Mouse (Mus musculus) midbrain, embryonic 12.5 days (tissue): ENCODE data around the gene Coro2b. TPM values are rescaled to one million over a fixed set of nuclear protein-coding genes. Genes with fewer than 3 reads are reported as not detected.

Experiments
- ATAC-seq: fragments of 200-750 bp; cut with Nextera tagmentation; 2 replicates; pipeline ENCODE4 v1.8.0; 2017; ENCODE audit warnings: low read depth, moderate TSS enrichment, moderate library complexity; ENCODE audit not compliant: low FRiP score
- H3K27ac ChIP-seq: fragments of 300-500 bp; sonication (generic); replicated peaks from 2 replicates; pipeline ENCODE4 v1.5.1; 2016; ENCODE audit warnings: mild to moderate bottlenecking
- H3K27me3 ChIP-seq: fragments of 300-500 bp; sonication (generic); 2 replicates; pipeline ENCODE4 v1.6.1; 2016; ENCODE audit warnings: mild to moderate bottlenecking
- H3K36me3 ChIP-seq: fragments of 300-500 bp; sonication (generic); 2 replicates; pipeline ENCODE4 v1.6.1; 2016
- H3K4me1 ChIP-seq: fragments of 300-500 bp; sonication (generic); 2 replicates; pipeline ENCODE4 v1.6.1; 2016
- H3K4me2 ChIP-seq: fragments of 300-500 bp; sonication (generic); replicated peaks from 2 replicates; pipeline ENCODE4 v1.6.1; 2016; ENCODE audit warnings: mild to moderate bottlenecking, moderate library complexity
- H3K4me3 ChIP-seq: fragments of 300-500 bp; sonication (generic); 2 replicates; pipeline ENCODE4 v1.5.1; 2016; ENCODE audit warnings: mild to moderate bottlenecking
- H3K9ac ChIP-seq: fragments of 300-500 bp; sonication (generic); replicated peaks from 2 replicates; pipeline ENCODE4 v1.6.1; 2016; ENCODE audit warnings: mild to moderate bottlenecking, moderate library complexity
- H3K9me3 ChIP-seq: fragments of 300-500 bp; sonication (generic); 2 replicates; pipeline ENCODE4 v1.6.1; 2016; ENCODE audit warnings: mild to moderate bottlenecking
- WGBS: fragments of 180-500 bp; shearing (Covaris S2); methylation state at CpG from one replicate; pipeline ENCODE4 v1.1.7; 2016; 5-methylcytosine and 5-hydroxymethylcytosine counted together
- polyA plus RNA-seq: library from polyadenylated mRNA; unstranded; fragments of >200 nt; fragmentation: Nextera tagmentation; extraction: Ambion mirVana; gene quantifications from 2 replicates; pipeline ENCODE4 v1.2.1, GENCODE M21; 2016

Coro2b gene
- polyA plus RNA-seq, 1 experiment from 2014 or later = 34.0 TPM

- peaks cover 35% of the 10 kb centered on the region for H3K4me1 ChIP-seq
- H3K27ac ChIP-seq = peak overlapping the region; percentile 35; the same call in 1 of the 2 replicates
- no peak overlapping the region for H3K9ac ChIP-seq
- 94% methylated on average over 1 of the region's 1 CpGs for WGBS
- no peaks in the 10 kb centered on the region for H3K36me3 ChIP-seq
- no peaks in the 10 kb centered on the region for H3K9me3 ChIP-seq
- no peak overlapping the region for H3K4me2 ChIP-seq
- ATAC-seq = no peak
- no peak overlapping the region for H3K4me3 ChIP-seq
- H3K27me3 ChIP-seq = no peaks in the 10 kb centered on the region
Measured at GRCm38 (mm10) chr9:62467413-62467784, 69.4 kb downstream of the Coro2b start.

- Histone ChIP-seq H3K9me3 (no peaks in the 10 kb centered on the region), H3K27ac (peak overlapping the region; percentile 35; the same call in 1 of the 2 replicates), H3K9ac (no peak overlapping the region), H3K36me3 (no peaks in the 10 kb centered on the region), H3K4me1 (peaks cover 35% of the 10 kb centered on the region), H3K4me2 (no peak overlapping the region), H3K4me3 (no peak overlapping the region), H3K27me3 (no peaks in the 10 kb centered on the region)
- 87% methylated on average over 11 of the region's 11 CpGs for WGBS
- ATAC-seq = no peak
Measured at GRCm38 (mm10) chr9:62466742-62467412, 70.0 kb downstream of the Coro2b start.

GRCm38 (mm10) chr9:62466053-62466452 lies 70.8 kb downstream of the Coro2b start:
- ATAC-seq = no peak
- Histone ChIP-seq H3K4me2 (no peak overlapping the region), H3K36me3 (no peaks in the 10 kb centered on the region), H3K27me3 (no peaks in the 10 kb centered on the region), H3K4me3 (no peak overlapping the region), H3K9ac (no peak overlapping the region), H3K4me1 (peaks cover 32% of the 10 kb centered on the region), H3K27ac (no peak overlapping the region), H3K9me3 (no peaks in the 10 kb centered on the region)
- WGBS = 79% methylated on average over 8 of the region's 8 CpGs

GRCm38 (mm10) chr9:62464727-62465126 lies 72.1 kb downstream of the Coro2b start:
- Histone ChIP-seq H3K27ac (no peak overlapping the region), H3K27me3 (no peaks in the 10 kb centered on the region), H3K4me1 (peaks cover 26% of the 10 kb centered on the region), H3K9ac (no peak overlapping the region), H3K4me2 (no peak overlapping the region), H3K36me3 (no peaks in the 10 kb centered on the region), H3K9me3 (no peaks in the 10 kb centered on the region), H3K4me3 (no peak overlapping the region)
- no peak for ATAC-seq
- 89% methylated on average over 10 of the region's 10 CpGs for WGBS

- H3K27me3 ChIP-seq = no peaks in the 10 kb centered on the region
- ATAC-seq = no peak
- WGBS = 89% methylated on average over 1 of the region's 1 CpGs
- no peaks in the 10 kb centered on the region for H3K36me3 ChIP-seq
- no peaks in the 10 kb centered on the region for H3K9me3 ChIP-seq
- no peak overlapping the region for H3K4me2 ChIP-seq
- no peaks in the 10 kb centered on the region for H3K4me1 ChIP-seq
- no peak overlapping the region for H3K9ac ChIP-seq
- H3K4me3 ChIP-seq = no peak overlapping the region
- H3K27ac ChIP-seq = no peak overlapping the region
Measured at GRCm38 (mm10) chr9:62461766-62462165, 75.1 kb downstream of the Coro2b start.

- peaks cover 1% of the 10 kb centered on the region for H3K4me1 ChIP-seq
- no peak overlapping the region for H3K4me2 ChIP-seq
- no peak overlapping the region for H3K4me3 ChIP-seq
- 84% methylated on average over 8 of the region's 8 CpGs for WGBS
- ATAC-seq = no peak
- no peaks in the 10 kb centered on the region for H3K9me3 ChIP-seq
- H3K36me3 ChIP-seq = no peaks in the 10 kb centered on the region
- no peak overlapping the region for H3K27ac ChIP-seq
- no peak overlapping the region for H3K9ac ChIP-seq
- no peaks in the 10 kb centered on the region for H3K27me3 ChIP-seq
Measured at GRCm38 (mm10) chr9:62461095-62461494, 75.7 kb downstream of the Coro2b start.

GRCm38 (mm10) chr9:62460086-62460485 lies 76.8 kb downstream of the Coro2b start:
- no peak overlapping the region for H3K4me2 ChIP-seq
- H3K9me3 ChIP-seq = no peaks in the 10 kb centered on the region
- no peaks in the 10 kb centered on the region for H3K27me3 ChIP-seq
- H3K27ac ChIP-seq = no peak overlapping the region
- no peak for ATAC-seq
- peaks cover 10% of the 10 kb centered on the region for H3K4me1 ChIP-seq
- H3K4me3 ChIP-seq = no peak overlapping the region
- 74% methylated on average over 7 of the region's 7 CpGs for WGBS
- H3K9ac ChIP-seq = no peak overlapping the region
- no peaks in the 10 kb centered on the region for H3K36me3 ChIP-seq

GRCm38 (mm10) chr9:62458457-62458856 lies 78.4 kb downstream of the Coro2b start:
- WGBS = 88% methylated on average over 3 of the region's 3 CpGs
- no peaks in the 10 kb centered on the region for H3K9me3 ChIP-seq
- H3K4me1 ChIP-seq = peaks cover 10% of the 10 kb centered on the region
- no peak overlapping the region for H3K4me3 ChIP-seq
- H3K9ac ChIP-seq = no peak overlapping the region
- no peak for ATAC-seq
- H3K27ac ChIP-seq = no peak overlapping the region
- peaks cover 5% of the 10 kb centered on the region; the same call in 1 of the 2 replicates for H3K36me3 ChIP-seq
- no peak overlapping the region for H3K4me2 ChIP-seq
- H3K27me3 ChIP-seq = no peaks in the 10 kb centered on the region

GRCm38 (mm10) chr9:62456015-62456414 lies 80.8 kb downstream of the Coro2b start:
- 43% methylated on average over 5 of the region's 5 CpGs for WGBS
- H3K9me3 ChIP-seq = no peaks in the 10 kb centered on the region
- no peak overlapping the region for H3K4me3 ChIP-seq
- peak overlapping the region; percentile 42; the same call in 1 of the 2 replicates for H3K27ac ChIP-seq
- H3K4me2 ChIP-seq = no peak overlapping the region
- H3K36me3 ChIP-seq = peaks cover 11% of the 10 kb centered on the region
- no peaks in the 10 kb centered on the region for H3K27me3 ChIP-seq
- H3K4me1 ChIP-seq = peaks cover 12% of the 10 kb centered on the region
- no peak; the same call in 1 of the 2 replicates for ATAC-seq
- no peak overlapping the region for H3K9ac ChIP-seq

GRCm38 (mm10) chr9:62455210-62455969 lies 81.5 kb downstream of the Coro2b start:
- 89% methylated on average over 8 of the region's 8 CpGs for WGBS
- Histone ChIP-seq H3K36me3 (peaks cover 13% of the 10 kb centered on the region), H3K9ac (no peak overlapping the region), H3K27me3 (no peaks in the 10 kb centered on the region), H3K4me3 (no peak overlapping the region), H3K9me3 (no peaks in the 10 kb centered on the region), H3K27ac (peak overlapping the region; percentile 42; the same call in 1 of the 2 replicates), H3K4me2 (no peak overlapping the region), H3K4me1 (peaks cover 12% of the 10 kb centered on the region)
- ATAC-seq = no peak

- Histone ChIP-seq H3K9me3 (no peaks in the 10 kb centered on the region), H3K4me1 (peaks cover 12% of the 10 kb centered on the region), H3K4me2 (no peak overlapping the region), H3K27ac (no peak overlapping the region), H3K36me3 (peaks cover 17% of the 10 kb centered on the region), H3K4me3 (no peak overlapping the region), H3K27me3 (no peaks in the 10 kb centered on the region), H3K9ac (no peak overlapping the region)
- WGBS = 96% methylated on average over 8 of the region's 8 CpGs
- no peak for ATAC-seq
Measured at GRCm38 (mm10) chr9:62452373-62452993, 84.4 kb downstream of the Coro2b start.
